Mouse (Mus musculus): Measurements from ENCODE around the gene Kng1.

GRCm38 (mm10) chr16:23109350-23110280, 52.0 kb downstream of the Kng1 start:
- TF ChIP-seq CTCF (IDR thresholded peaks at IDR 0.05; ENCODE audit: low read depth) (no peak), EP300 (IDR thresholded peaks at IDR 0.05; ENCODE audit: low read depth) (no peak)
